Mouse (Mus musculus): ENCODE data around the gene Vegfa.

The Vegfa gene

GRCm38 (mm10) chr17:46025927-46026668 lies 6.1 kb downstream of the Vegfa start:
- no peak for DNase-seq (ENCODE audit: low spot score in 2 of 2)

GRCm38 (mm10) chr17:46025207-46025606 lies 7.0 kb downstream of the Vegfa start:
- no peak for DNase-seq (ENCODE audit: low spot score in 2 of 2)

- no peak for DNase-seq (ENCODE audit: low spot score in 2 of 2)
Measured at GRCm38 (mm10) chr17:46024192-46024591, 8.0 kb downstream of the Vegfa start.

GRCm38 (mm10) chr17:46023572-46023971 lies 8.6 kb downstream of the Vegfa start:
- DNase-seq (ENCODE audit: low spot score in 2 of 2), result no peak

- DNase-seq (ENCODE audit: low spot score in 2 of 2), result no peak
Measured at GRCm38 (mm10) chr17:46022934-46023333, 9.2 kb downstream of the Vegfa start.

- no peak for DNase-seq (ENCODE audit: low spot score in 2 of 2)
Measured at GRCm38 (mm10) chr17:46022427-46022826, 9.7 kb downstream of the Vegfa start.

- no peak for DNase-seq (ENCODE audit: low spot score in 2 of 2)
Measured at GRCm38 (mm10) chr17:46021760-46022159, 10.4 kb downstream of the Vegfa start.

GRCm38 (mm10) chr17:46021173-46021572 lies 11.0 kb downstream of the Vegfa start:
- DNase-seq (ENCODE audit: low spot score in 2 of 2), result no peak

- no peak for DNase-seq (ENCODE audit: low spot score in 2 of 2)
Measured at GRCm38 (mm10) chr17:46020579-46020978, 11.6 kb downstream of the Vegfa start.

- DNase-seq (ENCODE audit: low spot score in 2 of 2), result no peak
Measured at GRCm38 (mm10) chr17:46018736-46019004, 13.5 kb downstream of the Vegfa start.

GRCm38 (mm10) chr17:46017946-46018735 lies 14.0 kb downstream of the Vegfa start:
- no peak for DNase-seq (ENCODE audit: low spot score in 2 of 2)

GRCm38 (mm10) chr17:46016617-46017016 lies 15.6 kb downstream of the Vegfa start:
- DNase-seq (ENCODE audit: low spot score in 2 of 2), result no peak

- DNase-seq (ENCODE audit: low spot score in 2 of 2), result no peak
Measured at GRCm38 (mm10) chr17:46015967-46016366, 16.2 kb downstream of the Vegfa start.

GRCm38 (mm10) chr17:46014935-46015334 lies 17.2 kb downstream of the Vegfa start:
- DNase-seq (ENCODE audit: low spot score in 2 of 2), result no peak

- DNase-seq (ENCODE audit: low spot score in 2 of 2), result no peak
Measured at GRCm38 (mm10) chr17:46013549-46013948, 18.6 kb downstream of the Vegfa start.

- DNase-seq (ENCODE audit: low spot score in 2 of 2), result no peak
Measured at GRCm38 (mm10) chr17:46012211-46012610, 20.0 kb downstream of the Vegfa start.

- DNase-seq (ENCODE audit: low spot score in 2 of 2), result no peak
Measured at GRCm38 (mm10) chr17:46010462-46010861, 21.7 kb downstream of the Vegfa start.

GRCm38 (mm10) chr17:46009182-46009581 lies 23.0 kb downstream of the Vegfa start:
- no peak for DNase-seq (ENCODE audit: low spot score in 2 of 2)

- DNase-seq (ENCODE audit: low spot score in 2 of 2), result no peak
Measured at GRCm38 (mm10) chr17:46005458-46005857, 26.7 kb downstream of the Vegfa start.

- no peak for DNase-seq (ENCODE audit: low spot score in 2 of 2)
Measured at GRCm38 (mm10) chr17:46004482-46004881, 27.7 kb downstream of the Vegfa start.

GRCm38 (mm10) chr17:46003717-46004481 lies 28.3 kb downstream of the Vegfa start:
- no peak for DNase-seq (ENCODE audit: low spot score in 2 of 2)

GRCm38 (mm10) chr17:45999366-45999940 lies 32.7 kb downstream of the Vegfa start:
- no peak for DNase-seq (ENCODE audit: low spot score in 2 of 2)
